Mouse (Mus musculus) stomach, embryonic 16.5 days (tissue): ENCODE measurements around the gene Cnn2. TPM values are rescaled to one million over a fixed set of nuclear protein-coding genes. Genes with fewer than 3 reads are reported as not detected.

ENCODE experiments used
- ATAC-seq: fragments of 200-750 bp; cut with Nextera tagmentation; 2 replicates; pipeline ENCODE4 v1.8.0; 2017; ENCODE audit warnings: moderate number of reproducible peaks, moderate TSS enrichment; ENCODE audit not compliant: insufficient read depth, low FRiP score
- H3K27ac ChIP-seq: fragments of 300-500 bp; sonication (generic); 2 replicates; pipeline ENCODE4 v1.5.1; 2014; ENCODE audit warnings: low read length
- H3K27me3 ChIP-seq: fragments of 300-500 bp; sonication (generic); 2 replicates; pipeline ENCODE4 v1.6.1; 2014; ENCODE audit warnings: low read length, control low read depth, mixed read lengths; ENCODE audit not compliant: control insufficient read depth, insufficient read depth
- H3K36me3 ChIP-seq: fragments of 300-500 bp; sonication (generic); 2 replicates; pipeline ENCODE4 v1.6.1; 2014; ENCODE audit warnings: low read length; ENCODE audit not compliant: control insufficient read depth, insufficient read depth
- H3K4me1 ChIP-seq: fragments of 300-500 bp; sonication (generic); 2 replicates; pipeline ENCODE4 v1.6.1; 2014; ENCODE audit warnings: low read length, control low read depth, mixed read lengths; ENCODE audit not compliant: control insufficient read depth, insufficient read depth
- H3K4me2 ChIP-seq: fragments of 300-500 bp; sonication (generic); 2 replicates; pipeline ENCODE4 v1.6.1; 2014; ENCODE audit warnings: low read depth, low read length, mixed read lengths
- H3K4me3 ChIP-seq: fragments of 300-500 bp; sonication (generic); replicated peaks from 2 replicates; pipeline ENCODE4 v1.5.1; 2014; ENCODE audit warnings: mild to moderate bottlenecking, low read length
- H3K9ac ChIP-seq: fragments of 300-500 bp; sonication (generic); 2 replicates; pipeline ENCODE4 v1.6.1; 2014; ENCODE audit warnings: low read length
- H3K9me3 ChIP-seq: fragments of 300-500 bp; sonication (generic); replicated peaks from 2 replicates; pipeline ENCODE4 v1.6.1; 2016; ENCODE audit warnings: low read length, control low read depth; ENCODE audit not compliant: control insufficient read depth
- WGBS: fragments of 180-500 bp; shearing (Covaris S2); extraction: QIAGEN DNeasy Blood & Tissue Kit; methylation state at CpG from one replicate; pipeline ENCODE4 v1.1.7; 2014; 5-methylcytosine and 5-hydroxymethylcytosine counted together
- polyA plus RNA-seq: library from polyadenylated mRNA; unstranded; fragments of >200 nt; fragmentation: Nextera tagmentation; extraction: Ambion mirVana; gene quantifications from 2 replicates; pipeline ENCODE4 v1.2.1, GENCODE M21; 2015

Gene Cnn2
- polyA plus RNA-seq, 1 experiment from 2014 or later, result 333 TPM

GRCm38 (mm10) chr10:80023758-80024157 lies 35.4 kb downstream of the Cnn2 start:
- 67% methylated on average over 5 of the region's 5 CpGs for WGBS

GRCm38 (mm10) chr10:80024229-80025043 lies 36.1 kb downstream of the Cnn2 start:
- H3K27ac ChIP-seq, result peak overlapping the region; percentile 23; the same call in 1 of the 2 replicates

More at GRCm38 (mm10) chr10:80023758-80024157, 35.4 kb downstream of the Cnn2 start:
- Histone ChIP-seq H3K4me2 (no peak overlapping the region), H3K27ac (0 out of 2 replicates have a peak overlapping the region, but pooled peaks have one; percentile 23), H3K9ac (no peak overlapping the region), H3K36me3 (no peaks in the 10 kb centered on the region), H3K4me1 (peaks cover 23% of the 10 kb centered on the region), H3K27me3 (no peaks in the 10 kb centered on the region), H3K4me3 (no peak overlapping the region), H3K9me3 (no peaks in the 10 kb centered on the region)
- ATAC-seq, result no peak

GRCm38 (mm10) chr10:80025044-80025347 lies 36.6 kb downstream of the Cnn2 start:
- Histone ChIP-seq H3K27me3 (no peaks in the 10 kb centered on the region), H3K4me1 (peaks cover 11% of the 10 kb centered on the region; the same call in 1 of the 2 replicates), H3K27ac (0 out of 2 replicates have a peak overlapping the region, but pooled peaks have one; percentile 23), H3K4me2 (no peak overlapping the region), H3K9me3 (no peaks in the 10 kb centered on the region), H3K36me3 (no peaks in the 10 kb centered on the region), H3K4me3 (no peak overlapping the region), H3K9ac (no peak overlapping the region)
- 62% methylated on average over 4 of the region's 4 CpGs for WGBS
- ATAC-seq, result no peak

More at GRCm38 (mm10) chr10:80024229-80025043, 36.1 kb downstream of the Cnn2 start:
- no peaks in the 10 kb centered on the region for H3K9me3 ChIP-seq
- WGBS, result 74% methylated on average over 15 of the region's 15 CpGs
- H3K9ac ChIP-seq, result no peak overlapping the region; the same call in 1 of the 2 replicates
- peaks cover 16% of the 10 kb centered on the region for H3K4me1 ChIP-seq
- no peak overlapping the region for H3K4me2 ChIP-seq
- no peak for ATAC-seq
- H3K27me3 ChIP-seq, result no peaks in the 10 kb centered on the region
- no peaks in the 10 kb centered on the region for H3K36me3 ChIP-seq
- H3K4me3 ChIP-seq, result no peak overlapping the region

- Histone ChIP-seq H3K36me3 (no peaks in the 10 kb centered on the region), H3K4me3 (no peak overlapping the region), H3K4me1 (peaks cover 11% of the 10 kb centered on the region; the same call in 1 of the 2 replicates), H3K27ac (no peak overlapping the region), H3K9ac (no peak overlapping the region), H3K4me2 (no peak overlapping the region), H3K27me3 (no peaks in the 10 kb centered on the region), H3K9me3 (no peaks in the 10 kb centered on the region)
- 61% methylated on average over 10 of the region's 10 CpGs for WGBS
- ATAC-seq, result no peak
Observed at GRCm38 (mm10) chr10:80025463-80025862, 37.1 kb downstream of the Cnn2 start.

- H3K9ac ChIP-seq, result no peak overlapping the region
- 52% methylated on average over 12 of the region's 12 CpGs for whole genome bisulfite sequencing
- no peaks in the 10 kb centered on the region for H3K36me3 ChIP-seq
- H3K9me3 ChIP-seq, result no peaks in the 10 kb centered on the region
- peak; percentile 8; the same call in 1 of the 2 replicates for ATAC-seq
- no peak overlapping the region for H3K4me2 ChIP-seq
- no peak overlapping the region for H3K27ac ChIP-seq
- no peaks in the 10 kb centered on the region for H3K27me3 ChIP-seq
- H3K4me3 ChIP-seq, result no peak overlapping the region
- H3K4me1 ChIP-seq, result peaks cover 11% of the 10 kb centered on the region; the same call in 1 of the 2 replicates
Observed at GRCm38 (mm10) chr10:80025889-80026288, 37.5 kb downstream of the Cnn2 start.

- peak; percentile 37; the same call in 1 of the 2 replicates for ATAC-seq
- Histone ChIP-seq H3K27me3 (no peaks in the 10 kb centered on the region), H3K4me3 (no peak overlapping the region), H3K4me2 (no peak overlapping the region), H3K36me3 (no peaks in the 10 kb centered on the region), H3K9ac (no peak overlapping the region), H3K4me1 (peaks cover 19% of the 10 kb centered on the region), H3K9me3 (no peaks in the 10 kb centered on the region), H3K27ac (no peak overlapping the region)
- WGBS, result 68% methylated on average over 20 of the region's 20 CpGs
Observed at GRCm38 (mm10) chr10:80027681-80028520, 39.5 kb downstream of the Cnn2 start.

GRCm38 (mm10) chr10:80028521-80028846 lies 40.1 kb downstream of the Cnn2 start:
- no peaks in the 10 kb centered on the region for H3K36me3 ChIP-seq
- H3K9ac ChIP-seq, result no peak overlapping the region
- no peak overlapping the region for H3K4me3 ChIP-seq
- H3K4me1 ChIP-seq, result peaks cover 24% of the 10 kb centered on the region
- no peaks in the 10 kb centered on the region for H3K27me3 ChIP-seq
- no peak overlapping the region for H3K27ac ChIP-seq
- no peak overlapping the region for H3K4me2 ChIP-seq
- no peaks in the 10 kb centered on the region for H3K9me3 ChIP-seq
- 97% methylated on average over 13 of the region's 13 CpGs for WGBS
- no peak for ATAC-seq

GRCm38 (mm10) chr10:80030191-80030590 lies 41.8 kb downstream of the Cnn2 start:
- no peak overlapping the region for H3K9ac ChIP-seq
- ATAC-seq, result no peak
- no peak overlapping the region for H3K4me2 ChIP-seq
- peaks cover 22% of the 10 kb centered on the region for H3K4me1 ChIP-seq
- no peak overlapping the region for H3K4me3 ChIP-seq
- no peaks in the 10 kb centered on the region for H3K9me3 ChIP-seq
- H3K27ac ChIP-seq, result no peak overlapping the region
- no peaks in the 10 kb centered on the region for H3K27me3 ChIP-seq
- 78% methylated on average over 9 of the region's 9 CpGs for WGBS
- peaks cover 1% of the 10 kb centered on the region; the same call in 1 of the 2 replicates for H3K36me3 ChIP-seq

GRCm38 (mm10) chr10:80030736-80031135 lies 42.4 kb downstream of the Cnn2 start:
- 85% methylated on average over 17 of the region's 17 CpGs for WGBS
- Histone ChIP-seq H3K36me3 (peaks cover 7% of the 10 kb centered on the region; the same call in 1 of the 2 replicates), H3K9ac (no peak overlapping the region), H3K9me3 (no peaks in the 10 kb centered on the region), H3K27me3 (no peaks in the 10 kb centered on the region), H3K4me2 (no peak overlapping the region), H3K4me3 (no peak overlapping the region), H3K27ac (no peak overlapping the region), H3K4me1 (peaks cover 20% of the 10 kb centered on the region)
- no peak for ATAC-seq
